Mouse (Mus musculus): ENCODE measurements around the gene Fam228a. TPM values are rescaled to one million over a fixed set of nuclear protein-coding genes. Genes with fewer than 3 reads are reported as not detected.

The Fam228a gene
- polyA plus RNA-seq, 1 experiment: not detected

DNA sequence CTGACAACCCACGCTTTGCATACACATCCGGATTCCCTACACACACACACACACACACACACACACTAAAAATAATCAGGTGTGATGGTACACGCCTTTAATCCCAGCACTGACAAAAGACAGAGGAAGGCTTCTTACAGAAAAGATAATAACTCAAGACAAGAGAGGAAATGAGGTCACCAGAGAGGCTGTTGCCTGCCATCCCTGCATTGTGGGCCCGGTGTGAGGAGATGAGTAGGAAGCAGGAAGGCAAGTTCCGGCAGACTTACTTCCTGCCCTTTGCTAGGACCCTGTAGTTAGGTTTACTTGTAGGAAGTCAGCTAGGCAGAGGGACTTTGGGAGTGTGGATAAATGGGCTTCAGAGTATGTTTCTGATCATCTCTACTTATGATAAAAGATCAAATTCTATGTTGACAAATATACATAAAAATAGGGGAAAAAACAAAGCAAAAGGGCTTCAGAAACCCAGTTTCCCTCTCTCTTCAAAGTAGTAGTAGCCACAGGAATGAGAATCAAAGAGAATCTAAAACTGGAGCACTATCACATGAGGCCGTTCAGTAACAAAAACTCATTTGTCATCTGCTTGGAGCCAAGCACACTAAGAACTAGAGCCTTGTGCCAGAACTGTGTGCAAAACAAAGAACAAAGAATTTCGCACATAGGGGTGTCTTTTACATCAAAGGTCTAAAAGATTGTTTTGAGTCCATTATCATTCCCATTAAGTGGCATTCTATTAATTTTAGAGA, 73.1 kb downstream of the Fam228a start:
- Histone ChIP-seq H3K4me3 (ENCODE audit: insufficient read depth, low read length) (no peak overlapping the region), H3K4me1 (ENCODE audit: control insufficient read depth, insufficient read depth, low read length) (no peaks in the 10 kb centered on the region), H3K27ac (ENCODE audit: insufficient read depth, low read length) (no peak overlapping the region)
- no peak for TF ChIP-seq CTCF (IDR thresholded peaks at IDR 0.05; ENCODE audit: borderline replicate concordance, insufficient read depth, low read length)
- no peak for TF ChIP-seq POLR2A (IDR thresholded peaks at IDR 0.05; ENCODE audit: low read depth, low read length)

Other genes with a start within 250 kb of the Fam228a start
- gene Itsn2, start 145.8 kb downstream of the Fam228a start, polyA plus RNA-seq (2011; ENCODE audit: insufficient read length, low read depth, missing spikeins): 52.0 and 56.7 TPM in 2 replicates
- gene Gm3625, start 145.5 kb downstream of the Fam228a start, polyA plus RNA-seq (2011; ENCODE audit: insufficient read length, low read depth, missing spikeins): not detected in 2 replicates
- 1.3 and 3.4 TPM in 2 replicates for gene Pfn4, start 30.6 kb upstream of the Fam228a start, polyA plus RNA-seq (2011; ENCODE audit: insufficient read length, low read depth, missing spikeins)
- gene Fam228b, start 30.8 kb upstream of the Fam228a start, polyA plus RNA-seq (2011; ENCODE audit: insufficient read length, low read depth, missing spikeins): 1.8 and 2.8 TPM in 2 replicates
- 158 and 166 TPM in 2 replicates for gene Sf3b6, start 79.1 kb upstream of the Fam228a start, polyA plus RNA-seq (2011; ENCODE audit: insufficient read length, low read depth, missing spikeins)
- gene Fkbp1b, start 103.2 kb upstream of the Fam228a start, polyA plus RNA-seq (2011; ENCODE audit: insufficient read length, low read depth, missing spikeins): 12.9 and 17.2 TPM in 2 replicates
- 8.5 and 11.0 TPM in 2 replicates for gene Wdcp, start 104.9 kb upstream of the Fam228a start, polyA plus RNA-seq (2011; ENCODE audit: insufficient read length, low read depth, missing spikeins)
- gene Mfsd2b, start 135.9 kb upstream of the Fam228a start, polyA plus RNA-seq (2011; ENCODE audit: insufficient read length, low read depth, missing spikeins): 0.27 and 0.28 TPM in 2 replicates
- gene Ubxn2a, start 169.3 kb upstream of the Fam228a start, polyA plus RNA-seq (2011; ENCODE audit: insufficient read length, low read depth, missing spikeins): 18.0 and 21.3 TPM in 2 replicates
- gene Atad2b, start 178.9 kb upstream of the Fam228a start, polyA plus RNA-seq (2011; ENCODE audit: insufficient read length, low read depth, missing spikeins): 17.5 and 24.2 TPM in 2 replicates

All from embryonic fibroblast, embryonic 13.5 days (primary cell).